Mouse (Mus musculus): ENCODE measurements around the gene Ppfibp1. TPM values are rescaled to one million over a fixed set of nuclear protein-coding genes. Genes with fewer than 3 reads are reported as not detected.

Ppfibp1 gene
- total and polyA plus RNA-seq, 2 experiments, result 6.9 to 20.8 TPM

GRCm38 (mm10) chr6:147062694-147063093 is 174.4 kb downstream of the Ppfibp1 start:
- no peak for DNase-seq (ENCODE audit: extremely low read depth, low read depth, low spot score)
- 94% methylated on average over 7 of the region's 7 CpGs for WGBS
- no peak overlapping the region for H3K9ac ChIP-seq (ENCODE audit: low read depth, low read length)
- no peaks in the 10 kb centered on the region for H3K79me2 ChIP-seq (ENCODE audit: control insufficient read depth, insufficient read depth, low read length)
- H3K4me1 ChIP-seq (ENCODE audit: control insufficient read depth, insufficient read depth, low read length), result peaks cover 3% of the 10 kb centered on the region; the same call in 1 of the 2 replicates
- H3K27me3 ChIP-seq (ENCODE audit: control insufficient read depth, insufficient read depth, low read length), result no peaks in the 10 kb centered on the region
- no peak overlapping the region for H3K27ac ChIP-seq (replicated peaks; ENCODE audit: insufficient read depth, low read depth, low read length)
- TF ChIP-seq CTCF (IDR thresholded peaks at IDR 0.05; ENCODE audit: low read depth, low read length) (no peak), POLR2A (IDR thresholded peaks at IDR 0.05; ENCODE audit: extremely low read depth, insufficient read depth, low read length) (no peak)
- H3K4me3 ChIP-seq (ENCODE audit: insufficient read depth, low read depth, low read length), result no peak overlapping the region
- H3K36me3 ChIP-seq (ENCODE audit: control insufficient read depth, insufficient read depth, low read length), result peaks cover 23% of the 10 kb centered on the region; the same call in 1 of the 2 replicates

GRCm38 (mm10) chr6:147064226-147064943 is 176.1 kb downstream of the Ppfibp1 start:
- DNase-seq (ENCODE audit: extremely low read depth, low read depth, low spot score), result peak; percentile 74
- Histone ChIP-seq H3K4me3 (ENCODE audit: insufficient read depth, low read depth, low read length) (no peak overlapping the region), H3K9ac (ENCODE audit: low read depth, low read length) (no peak overlapping the region), H3K4me1 (ENCODE audit: control insufficient read depth, insufficient read depth, low read length) (peaks cover 3% of the 10 kb centered on the region; the same call in 1 of the 2 replicates), H3K27ac (replicated peaks; ENCODE audit: insufficient read depth, low read depth, low read length) (no peak overlapping the region), H3K79me2 (ENCODE audit: control insufficient read depth, insufficient read depth, low read length) (no peaks in the 10 kb centered on the region), H3K36me3 (ENCODE audit: control insufficient read depth, insufficient read depth, low read length) (peaks cover 18% of the 10 kb centered on the region; the same call in 1 of the 2 replicates), H3K27me3 (ENCODE audit: control insufficient read depth, insufficient read depth, low read length) (no peaks in the 10 kb centered on the region)
- WGBS, result 81% methylated on average over 10 of the region's 10 CpGs
- no peak for TF ChIP-seq CTCF (IDR thresholded peaks at IDR 0.05; ENCODE audit: low read depth, low read length)
- no peak for TF ChIP-seq POLR2A (IDR thresholded peaks at IDR 0.05; ENCODE audit: extremely low read depth, insufficient read depth, low read length)

GRCm38 (mm10) chr6:147064944-147065261 is 176.6 kb downstream of the Ppfibp1 start:
- TF ChIP-seq CTCF (IDR thresholded peaks at IDR 0.05; ENCODE audit: low read depth, low read length) (no peak), POLR2A (IDR thresholded peaks at IDR 0.05; ENCODE audit: extremely low read depth, insufficient read depth, low read length) (no peak)
- H3K36me3 ChIP-seq (ENCODE audit: control insufficient read depth, insufficient read depth, low read length), result peaks cover 16% of the 10 kb centered on the region; the same call in 1 of the 2 replicates
- no peak overlapping the region for H3K27ac ChIP-seq (replicated peaks; ENCODE audit: insufficient read depth, low read depth, low read length)
- H3K9ac ChIP-seq (ENCODE audit: low read depth, low read length), result no peak overlapping the region
- no peak overlapping the region for H3K4me3 ChIP-seq (ENCODE audit: insufficient read depth, low read depth, low read length)
- no peaks in the 10 kb centered on the region for H3K79me2 ChIP-seq (ENCODE audit: control insufficient read depth, insufficient read depth, low read length)
- DNase-seq (ENCODE audit: extremely low read depth, low read depth, low spot score), result peak; percentile 81
- no peaks in the 10 kb centered on the region for H3K27me3 ChIP-seq (ENCODE audit: control insufficient read depth, insufficient read depth, low read length)
- WGBS, result 85% methylated on average over 6 of the region's 6 CpGs
- H3K4me1 ChIP-seq (ENCODE audit: control insufficient read depth, insufficient read depth, low read length), result peaks cover 3% of the 10 kb centered on the region; the same call in 1 of the 2 replicates

GRCm38 (mm10) chr6:147075808-147076387 is 187.6 kb downstream of the Ppfibp1 start:
- Histone ChIP-seq H3K36me3 (ENCODE audit: control insufficient read depth, insufficient read depth, low read length) (no peaks in the 10 kb centered on the region; the same call in 1 of the 2 replicates), H3K4me1 (ENCODE audit: control insufficient read depth, insufficient read depth, low read length) (no peaks in the 10 kb centered on the region), H3K79me2 (ENCODE audit: control insufficient read depth, insufficient read depth, low read length) (no peaks in the 10 kb centered on the region), H3K9ac (ENCODE audit: low read depth, low read length) (no peak overlapping the region), H3K27me3 (ENCODE audit: control insufficient read depth, insufficient read depth, low read length) (no peaks in the 10 kb centered on the region), H3K4me3 (ENCODE audit: insufficient read depth, low read depth, low read length) (no peak overlapping the region), H3K27ac (replicated peaks; ENCODE audit: insufficient read depth, low read depth, low read length) (no peak overlapping the region)
- no peak for TF ChIP-seq POLR2A (IDR thresholded peaks at IDR 0.05; ENCODE audit: extremely low read depth, insufficient read depth, low read length)
- no peak for TF ChIP-seq CTCF (IDR thresholded peaks at IDR 0.05; ENCODE audit: low read depth, low read length)
- no peak for DNase-seq (ENCODE audit: extremely low read depth, low read depth, low spot score)
- WGBS, result 67% methylated on average over 5 of the region's 5 CpGs

DNA sequence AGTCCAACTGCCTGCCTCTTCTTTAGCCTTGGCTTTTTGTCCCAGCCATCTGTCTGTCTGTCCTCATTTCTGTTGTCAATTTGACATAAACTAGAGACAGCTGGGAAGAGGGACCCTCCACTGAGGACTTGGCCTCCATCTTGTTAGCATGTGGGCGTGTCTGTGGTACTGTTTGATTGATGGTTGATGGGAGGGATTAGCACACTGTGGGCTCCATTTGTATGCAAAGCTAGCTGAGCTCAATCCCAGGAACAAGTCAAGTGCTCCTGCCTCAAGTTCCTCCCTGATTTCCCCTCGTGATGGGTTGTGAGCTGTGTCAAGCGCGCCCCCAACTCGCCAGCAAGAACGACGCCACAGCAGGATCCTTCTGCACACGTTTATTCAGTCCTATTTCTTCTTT is 188.6 kb downstream of the Ppfibp1 start:
- 91% methylated on average over 8 of the region's 8 CpGs for WGBS
- Histone ChIP-seq H3K79me2 (ENCODE audit: control insufficient read depth, insufficient read depth, low read length) (no peaks in the 10 kb centered on the region), H3K4me1 (ENCODE audit: control insufficient read depth, insufficient read depth, low read length) (no peaks in the 10 kb centered on the region), H3K9ac (ENCODE audit: low read depth, low read length) (no peak overlapping the region), H3K27ac (replicated peaks; ENCODE audit: insufficient read depth, low read depth, low read length) (no peak overlapping the region), H3K27me3 (ENCODE audit: control insufficient read depth, insufficient read depth, low read length) (no peaks in the 10 kb centered on the region), H3K4me3 (ENCODE audit: insufficient read depth, low read depth, low read length) (no peak overlapping the region), H3K36me3 (ENCODE audit: control insufficient read depth, insufficient read depth, low read length) (no peaks in the 10 kb centered on the region; the same call in 1 of the 2 replicates)
- DNase-seq (ENCODE audit: extremely low read depth, low read depth, low spot score), result no peak
- TF ChIP-seq POLR2A (IDR thresholded peaks at IDR 0.05; ENCODE audit: extremely low read depth, insufficient read depth, low read length), result no peak
- no peak for TF ChIP-seq CTCF (IDR thresholded peaks at IDR 0.05; ENCODE audit: low read depth, low read length)

DNA sequence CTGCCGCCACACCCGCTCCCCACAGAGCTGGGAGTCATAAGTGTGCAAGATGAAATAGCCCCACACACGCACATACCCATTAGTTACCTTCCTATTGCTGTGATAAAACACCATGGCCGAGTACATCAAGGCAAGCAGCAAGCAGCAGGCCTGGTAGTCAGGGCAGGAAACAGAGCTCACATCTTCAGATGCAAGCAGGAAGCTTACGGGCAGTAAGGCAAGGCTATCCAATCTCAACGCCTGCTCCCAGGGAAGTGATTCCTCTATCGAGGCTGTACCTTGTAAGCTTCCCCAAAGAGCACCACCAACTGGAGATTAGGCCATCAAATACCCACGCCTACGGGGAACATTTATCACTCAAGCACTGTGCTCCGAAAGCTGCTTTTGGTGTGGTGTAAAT is 191.6 kb downstream of the Ppfibp1 start:
- TF ChIP-seq POLR2A (IDR thresholded peaks at IDR 0.05; ENCODE audit: extremely low read depth, insufficient read depth, low read length) (no peak), CTCF (IDR thresholded peaks at IDR 0.05; ENCODE audit: low read depth, low read length) (no peak)
- no peaks in the 10 kb centered on the region for H3K79me2 ChIP-seq (ENCODE audit: control insufficient read depth, insufficient read depth, low read length)
- no peak overlapping the region for H3K27ac ChIP-seq (replicated peaks; ENCODE audit: insufficient read depth, low read depth, low read length)
- H3K27me3 ChIP-seq (ENCODE audit: control insufficient read depth, insufficient read depth, low read length), result no peaks in the 10 kb centered on the region
- 87% methylated on average over 10 of the region's 10 CpGs for WGBS
- no peaks in the 10 kb centered on the region; the same call in 1 of the 2 replicates for H3K36me3 ChIP-seq (ENCODE audit: control insufficient read depth, insufficient read depth, low read length)
- no peaks in the 10 kb centered on the region for H3K4me1 ChIP-seq (ENCODE audit: control insufficient read depth, insufficient read depth, low read length)
- no peak overlapping the region for H3K4me3 ChIP-seq (ENCODE audit: insufficient read depth, low read depth, low read length)
- H3K9ac ChIP-seq (ENCODE audit: low read depth, low read length), result no peak overlapping the region
- no peak for DNase-seq (ENCODE audit: extremely low read depth, low read depth, low spot score)

Other genes with a start within 250 kb of the Ppfibp1 start
- gene Med21, start 245.9 kb upstream of the Ppfibp1 start, total RNA-seq (2014; rRNA removed), result 42.9 and 56.4 TPM in 2 replicates
- gene Med21, start 245.9 kb upstream of the Ppfibp1 start, polyA plus RNA-seq (2012; rRNA removed), result 20.9 and 35.0 TPM in 2 replicates
- gene Tm7sf3, start 245.7 kb upstream of the Ppfibp1 start, total RNA-seq (2014; rRNA removed), result 48.5 and 54.2 TPM in 2 replicates
- 21.8 and 26.2 TPM in 2 replicates for gene Tm7sf3, start 245.7 kb upstream of the Ppfibp1 start, polyA plus RNA-seq (2012; rRNA removed)
- gene Stk38l, start 163.5 kb upstream of the Ppfibp1 start, total RNA-seq (2014; rRNA removed), result 8.3 and 10.4 TPM in 2 replicates
- 2.4 and 3.5 TPM in 2 replicates for gene Stk38l, start 163.5 kb upstream of the Ppfibp1 start, polyA plus RNA-seq (2012; rRNA removed)
- gene Arntl2, start 92.4 kb upstream of the Ppfibp1 start, total RNA-seq (2014; rRNA removed), result 0.40 and 6.1 TPM in 2 replicates
- 1.6 and 2.4 TPM in 2 replicates for gene Arntl2, start 92.4 kb upstream of the Ppfibp1 start, polyA plus RNA-seq (2012; rRNA removed)
- gene Smco2, start 38.4 kb upstream of the Ppfibp1 start, total RNA-seq (2014; rRNA removed), result not detected in 2 replicates
- 0.06 TPM in 1 of 2 replicates, not detected in the other for gene Smco2, start 38.4 kb upstream of the Ppfibp1 start, polyA plus RNA-seq (2012; rRNA removed)
- not detected in 2 replicates for gene 1700034J05Rik, start 65.9 kb downstream of the Ppfibp1 start, total RNA-seq (2014; rRNA removed)
- not detected in 2 replicates for gene 1700034J05Rik, start 65.9 kb downstream of the Ppfibp1 start, polyA plus RNA-seq (2012; rRNA removed)
- gene Rep15, start 144.1 kb downstream of the Ppfibp1 start, total RNA-seq (2014; rRNA removed), result 0.37 and 0.67 TPM in 2 replicates
- gene Rep15, start 144.1 kb downstream of the Ppfibp1 start, polyA plus RNA-seq (2012; rRNA removed), result 0.05 TPM in 1 of 2 replicates, not detected in the other
- gene Mrps35, start 154.3 kb downstream of the Ppfibp1 start, total RNA-seq (2014; rRNA removed), result 15.2 and 22.1 TPM in 2 replicates
- 8.7 and 9.6 TPM in 2 replicates for gene Mrps35, start 154.3 kb downstream of the Ppfibp1 start, polyA plus RNA-seq (2012; rRNA removed)
- 0.27 and 0.92 TPM in 2 replicates for gene Mansc4, start 198.5 kb downstream of the Ppfibp1 start, total RNA-seq (2014; rRNA removed)
- 0.17 and 0.26 TPM in 2 replicates for gene Mansc4, start 198.5 kb downstream of the Ppfibp1 start, polyA plus RNA-seq (2012; rRNA removed)
- 8.8 and 9.1 TPM in 2 replicates for gene Klhl42, start 202.9 kb downstream of the Ppfibp1 start, total RNA-seq (2014; rRNA removed)
- gene Klhl42, start 202.9 kb downstream of the Ppfibp1 start, polyA plus RNA-seq (2012; rRNA removed), result 5.4 and 6.9 TPM in 2 replicates